Mouse (Mus musculus) fat pad, adult 2 months (tissue): ENCODE data around the gene Sh2d7.

Source experiments
- DNase-seq: peaks from one replicate; pipeline ENCODE4 v3.0.0-alpha.2; 2011; ENCODE audit warnings: low read depth, low spot score; ENCODE audit errors: extremely low read depth

Gene Sh2d7

GRCm38 (mm10) chr9:54538684-54539083 is at the start of gene Sh2d7:
TSS of gene Sh2d7 (plus strand) at chr9:54538984.
- DNase-seq: no peak

GRCm38 (mm10) chr9:54489599-54489998 is 49.2 kb upstream of the Sh2d7 start:
- no peak for DNase-seq

DNA sequence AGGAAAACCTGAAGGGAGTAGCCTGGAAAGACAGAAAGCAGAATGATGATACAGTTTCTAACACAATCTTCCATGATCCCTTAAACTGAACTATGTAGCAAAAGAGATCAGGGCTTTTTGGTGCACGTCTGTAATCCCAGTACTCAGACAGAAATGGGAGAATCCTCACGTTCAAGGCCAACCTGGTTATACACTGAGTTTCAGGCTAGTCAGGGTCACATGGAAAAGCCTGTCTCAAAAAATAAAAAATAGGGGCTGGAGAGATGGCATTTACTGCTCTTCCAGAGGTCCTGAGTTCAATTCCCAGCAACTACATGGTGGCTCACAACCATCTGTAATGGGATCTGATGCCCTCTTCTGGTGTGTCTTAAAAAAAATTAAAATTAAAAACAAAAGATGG is 48.4 kb upstream of the Sh2d7 start:
- DNase-seq: no peak

- no peak for DNase-seq
Measured at GRCm38 (mm10) chr9:54499291-54499690, 39.5 kb upstream of the Sh2d7 start.

- DNase-seq: no peak
Measured at GRCm38 (mm10) chr9:54499791-54500190, 39.0 kb upstream of the Sh2d7 start.

- no peak for DNase-seq
Measured at GRCm38 (mm10) chr9:54500832-54501452, 37.8 kb upstream of the Sh2d7 start.

DNA sequence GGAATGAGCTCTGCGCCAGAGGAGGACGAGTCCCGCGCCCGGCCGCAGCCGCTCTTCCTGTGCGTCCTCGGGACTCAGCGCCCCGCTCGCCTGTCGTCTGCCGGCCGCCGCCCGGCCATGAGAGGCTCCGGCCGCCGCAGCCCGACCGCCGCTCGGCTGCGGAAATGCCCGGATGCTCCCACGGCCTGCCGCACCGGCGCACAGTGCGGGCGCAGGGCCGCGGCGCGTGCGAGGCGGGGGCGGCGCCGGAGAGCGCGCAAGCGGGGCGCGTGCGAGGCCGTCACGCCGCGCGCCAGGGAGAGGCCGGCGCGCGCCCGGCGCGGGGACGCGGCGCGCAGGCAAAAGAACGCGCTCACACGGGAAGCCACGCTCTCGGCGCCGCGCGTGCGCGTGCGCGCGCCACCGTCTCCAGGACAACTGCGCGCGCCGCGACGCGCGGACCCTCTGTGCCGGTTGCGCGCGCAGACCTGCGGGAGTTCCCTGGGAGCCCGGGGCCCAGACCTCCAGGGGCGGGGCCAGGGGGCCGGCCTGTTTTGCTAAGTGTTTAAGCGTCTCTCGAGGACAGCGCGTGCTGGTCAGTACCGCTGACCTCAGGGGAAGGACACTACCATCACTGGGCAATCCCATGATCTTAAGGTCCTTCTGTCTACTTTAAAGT is 37.2 kb upstream of the Sh2d7 start, which contains the start of gene Dmxl2:
Dmxl2 (minus strand) TSS at position 174 of the 658 bp plus-strand sequence.
- DNase-seq: no peak

- no peak for DNase-seq
Measured at GRCm38 (mm10) chr9:54502111-54502495, 36.7 kb upstream of the Sh2d7 start.

- no peak for DNase-seq
Measured at GRCm38 (mm10) chr9:54502873-54503272, 35.9 kb upstream of the Sh2d7 start.

GRCm38 (mm10) chr9:54515991-54516390 is 22.8 kb upstream of the Sh2d7 start:
- no peak for DNase-seq

- DNase-seq: no peak
Measured at GRCm38 (mm10) chr9:54518921-54519320, 19.9 kb upstream of the Sh2d7 start.

DNA sequence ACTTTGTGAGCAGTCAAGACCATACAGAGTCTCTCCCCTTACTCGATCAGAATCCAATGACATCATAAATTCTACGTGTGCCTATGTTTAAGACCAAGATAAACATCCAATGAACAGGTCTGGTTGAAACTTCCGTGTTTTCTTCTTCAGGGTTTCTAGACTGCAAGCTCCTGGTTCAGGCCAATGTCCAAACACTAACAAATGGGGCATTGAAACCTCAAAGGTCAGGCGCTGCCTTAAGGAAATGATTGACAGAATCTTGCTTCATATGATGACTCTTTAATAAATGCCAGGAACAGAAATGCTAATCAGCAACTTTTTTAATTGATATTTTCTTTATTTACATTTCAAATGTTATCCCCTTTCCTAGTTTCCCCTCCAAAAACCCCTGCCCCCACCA is 18.5 kb upstream of the Sh2d7 start:
- no peak for DNase-seq

- DNase-seq: no peak
Measured at GRCm38 (mm10) chr9:54527694-54528093, 11.1 kb upstream of the Sh2d7 start.

- no peak for DNase-seq
Measured at GRCm38 (mm10) chr9:54529950-54530349, 8.8 kb upstream of the Sh2d7 start.

DNA sequence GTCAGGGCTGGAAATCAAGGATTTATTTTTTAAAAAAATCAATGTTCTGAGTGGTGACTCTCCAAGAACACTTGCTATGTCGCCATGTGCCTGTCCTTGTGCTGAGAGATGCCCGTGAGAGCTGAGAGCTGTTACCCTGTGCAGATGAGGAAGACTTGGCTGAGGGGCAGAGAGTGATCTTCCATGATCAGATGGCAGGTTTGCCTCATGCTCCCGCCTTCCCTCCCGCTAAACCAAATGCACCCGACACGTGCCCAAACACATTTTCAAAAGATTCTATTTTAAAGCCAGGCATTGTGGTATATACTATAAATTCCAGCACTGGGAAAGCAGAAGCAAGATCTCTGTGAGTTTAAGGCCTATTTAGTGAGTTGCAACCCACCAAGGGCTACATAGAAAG is 7.9 kb upstream of the Sh2d7 start:
- DNase-seq: no peak

DNA sequence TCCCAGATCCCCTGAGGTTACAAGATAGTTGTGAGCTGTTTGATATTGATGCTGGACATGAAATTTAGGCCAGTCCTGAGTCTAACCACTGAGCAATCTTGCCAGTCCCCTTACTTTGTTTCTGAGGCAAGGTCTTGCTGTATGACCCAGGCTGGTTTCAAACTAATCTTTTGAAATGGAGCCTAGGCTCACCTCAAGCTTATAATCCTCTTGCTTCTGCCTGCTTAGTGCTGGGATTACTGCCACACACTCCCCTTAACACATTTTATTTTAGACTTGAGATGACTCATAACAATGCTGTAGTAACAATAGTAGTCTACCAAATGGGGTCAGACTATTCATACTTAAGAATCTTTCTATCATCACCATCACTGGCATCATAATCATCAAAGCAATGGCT is 7.4 kb upstream of the Sh2d7 start:
- DNase-seq: peak; percentile 25

DNA sequence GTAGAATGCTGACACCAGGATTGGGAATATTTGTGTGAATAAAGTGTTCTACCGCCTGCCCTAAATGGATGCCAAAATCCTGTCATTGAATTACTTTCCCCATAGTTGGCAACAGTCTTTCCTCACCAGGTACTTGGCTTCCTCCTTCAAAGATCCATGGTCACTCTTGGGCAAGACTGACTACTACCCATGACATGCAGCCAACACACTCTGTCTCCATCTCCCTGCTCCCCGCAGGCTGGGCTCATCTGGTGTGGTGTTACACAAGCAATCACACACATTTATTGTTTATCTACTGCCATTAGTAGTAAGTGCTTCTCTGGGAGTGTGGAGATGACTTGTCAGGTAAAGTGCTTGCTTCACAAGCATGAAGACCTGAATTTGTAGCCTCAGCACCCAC is 5.9 kb upstream of the Sh2d7 start:
- peak; percentile 84 for DNase-seq

- no peak for DNase-seq
Measured at GRCm38 (mm10) chr9:54533975-54534374, 4.8 kb upstream of the Sh2d7 start.

DNA sequence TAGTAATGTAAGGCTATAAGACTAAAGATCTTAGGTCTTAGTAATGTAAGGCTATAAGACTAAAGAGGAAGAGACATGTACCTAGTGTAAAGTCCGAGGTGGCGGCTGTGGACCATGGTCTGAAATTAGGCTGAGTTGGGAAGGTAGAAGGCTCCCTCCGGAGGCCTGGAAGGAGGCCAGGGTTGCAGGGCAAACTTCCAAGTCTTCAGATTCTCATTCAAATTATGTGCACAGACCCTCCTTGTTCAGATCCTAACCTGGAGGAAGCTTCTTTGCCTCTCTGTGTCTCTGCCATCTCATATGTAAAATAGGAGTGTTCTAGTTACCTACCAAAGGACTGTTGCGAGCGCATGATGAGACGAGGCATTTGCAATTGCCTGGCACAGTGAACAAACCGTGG is 2.5 kb upstream of the Sh2d7 start:
- no peak for DNase-seq

GRCm38 (mm10) chr9:54537030-54537429 is 1.8 kb upstream of the Sh2d7 start:
- no peak for DNase-seq

DNA sequence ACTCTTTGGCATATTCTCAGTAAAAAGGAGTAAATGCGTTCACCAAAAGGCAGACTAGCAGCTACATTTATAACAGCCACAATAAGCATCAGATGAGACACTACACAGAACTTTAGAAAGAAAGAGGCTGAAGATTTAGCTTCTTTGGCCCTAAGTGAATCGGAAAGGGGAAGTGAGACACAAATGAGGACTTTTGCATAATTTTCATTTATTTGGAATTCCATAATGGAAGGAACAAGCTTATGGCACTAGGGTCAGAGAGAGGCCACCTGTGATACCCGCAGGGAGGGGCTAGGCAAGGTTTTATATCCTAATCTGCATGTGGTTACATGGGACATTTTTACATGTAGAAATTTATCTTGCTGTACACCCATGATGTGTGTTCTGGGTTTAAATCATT is 1.3 kb upstream of the Sh2d7 start:
- DNase-seq: no peak

- no peak for DNase-seq
Measured at GRCm38 (mm10) chr9:54538244-54538643, 540 bp upstream of the Sh2d7 start.

GRCm38 (mm10) chr9:54540801-54541200 is 2.0 kb downstream of the Sh2d7 start:
- DNase-seq: no peak
